Mouse (Mus musculus) kidney, postnatal 0 days (tissue): ENCODE data around the gene Meis1. TPM values are rescaled to one million over a fixed set of nuclear protein-coding genes. Genes with fewer than 3 reads are reported as not detected.

Source experiments
- ATAC-seq: fragments of 200-750 bp; cut with Nextera tagmentation; replicated peaks from 2 replicates; pipeline ENCODE4 v1.8.0; 2017; ENCODE audit warnings: low read depth, moderate number of reproducible peaks, moderate TSS enrichment, moderate library complexity; ENCODE audit not compliant: low FRiP score
- DNase-seq: peaks from one replicate; pipeline ENCODE4 v3.0.0-alpha.2; 2016; ENCODE audit warnings: low spot score
- H3K27ac ChIP-seq: fragments of 300-500 bp; sonication (generic); 2 replicates; pipeline ENCODE4 v1.5.1; 2014; ENCODE audit warnings: mild to moderate bottlenecking
- H3K27me3 ChIP-seq: fragments of 300-500 bp; sonication (generic); 2 replicates; pipeline ENCODE4 v1.6.1; 2014; ENCODE audit warnings: low read length, mixed read lengths; ENCODE audit not compliant: insufficient read depth
- H3K36me3 ChIP-seq: fragments of 300-500 bp; sonication (generic); 2 replicates; pipeline ENCODE4 v1.6.1; 2014; ENCODE audit warnings: low read length, mixed read lengths; ENCODE audit not compliant: insufficient read depth
- H3K4me1 ChIP-seq: fragments of 300-500 bp; sonication (generic); replicated peaks from 2 replicates; pipeline ENCODE4 v1.6.1; 2014; ENCODE audit warnings: antibody characterized with exemption, low read length, mixed read lengths; ENCODE audit not compliant: insufficient read depth
- H3K4me2 ChIP-seq: fragments of 300-500 bp; sonication (generic); 2 replicates; pipeline ENCODE4 v1.6.1; 2014; ENCODE audit warnings: mild to moderate bottlenecking, low read length, moderate library complexity, mixed read lengths
- H3K4me3 ChIP-seq: fragments of 300-500 bp; sonication (generic); replicated peaks from 2 replicates; pipeline ENCODE4 v1.5.1; 2014; ENCODE audit warnings: low read depth, low read length
- H3K9ac ChIP-seq: fragments of 300-500 bp; sonication (generic); 2 replicates; pipeline ENCODE4 v1.6.1; 2014; ENCODE audit warnings: low read depth, low read length
- H3K9me3 ChIP-seq: fragments of 300-500 bp; sonication (generic); replicated peaks from 2 replicates; pipeline ENCODE4 v1.6.1; 2016; ENCODE audit warnings: low read length, inconsistent platforms, mixed read lengths
- CTCF ChIP-seq: IDR thresholded peaks from 2 replicates; pipeline ENCODE4 v1.5.1; 2016; ENCODE audit warnings: antibody characterized with exemption, low read depth, mild to moderate bottlenecking, moderate library complexity
- WGBS: fragments of 180-500 bp; shearing (Covaris S2); extraction: QIAGEN DNeasy Blood & Tissue Kit; methylation state at CpG from one replicate; pipeline ENCODE4 v1.1.7; 2014; 5-methylcytosine and 5-hydroxymethylcytosine counted together
- polyA plus RNA-seq: library from polyadenylated mRNA; unstranded; fragments of >200 nt; fragmentation: Nextera tagmentation; extraction: Ambion mirVana; gene quantifications from 2 replicates; pipeline ENCODE4 v1.2.1, GENCODE M21; 2015

Meis1 gene
- polyA plus RNA-seq, 1 experiment from 2014 or later = 59.0 TPM

DNA sequence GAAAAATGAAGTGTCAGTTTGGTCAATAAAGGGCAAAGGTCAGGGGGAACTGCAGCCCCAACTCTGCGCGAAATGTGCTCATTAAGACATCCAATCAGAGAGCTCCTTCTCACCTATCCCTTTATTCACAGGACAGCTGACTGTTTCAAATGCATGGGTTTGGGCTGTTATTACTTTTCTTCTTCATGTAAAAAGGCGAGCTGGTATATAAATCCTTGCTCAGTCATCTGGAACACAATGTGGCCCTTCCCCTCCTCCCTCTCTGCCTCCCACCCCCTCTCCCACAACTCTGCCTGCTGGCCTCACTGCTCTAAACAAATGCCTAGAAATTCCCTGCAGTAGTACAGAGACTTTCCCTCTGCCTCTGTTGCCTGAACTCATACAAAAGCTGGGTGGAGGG lies 36.5 kb downstream of the Meis1 start:
- no peak for TF ChIP-seq CTCF
- Histone ChIP-seq H3K4me1 (0 out of 2 replicates have a peak, but pooled peaks cover 4% of the 10 kb centered on the region), H3K9me3 (no peaks in the 10 kb centered on the region), H3K9ac (no peak overlapping the region), H3K36me3 (0 out of 2 replicates have a peak, but pooled peaks cover 7% of the 10 kb centered on the region), H3K27ac (no peak overlapping the region), H3K4me3 (no peak overlapping the region), H3K4me2 (no peak overlapping the region), H3K27me3 (no peaks in the 10 kb centered on the region)
- WGBS = 53% methylated on average over 3 of the region's 3 CpGs
- ATAC-seq = no peak
- DNase-seq = no peak

DNA sequence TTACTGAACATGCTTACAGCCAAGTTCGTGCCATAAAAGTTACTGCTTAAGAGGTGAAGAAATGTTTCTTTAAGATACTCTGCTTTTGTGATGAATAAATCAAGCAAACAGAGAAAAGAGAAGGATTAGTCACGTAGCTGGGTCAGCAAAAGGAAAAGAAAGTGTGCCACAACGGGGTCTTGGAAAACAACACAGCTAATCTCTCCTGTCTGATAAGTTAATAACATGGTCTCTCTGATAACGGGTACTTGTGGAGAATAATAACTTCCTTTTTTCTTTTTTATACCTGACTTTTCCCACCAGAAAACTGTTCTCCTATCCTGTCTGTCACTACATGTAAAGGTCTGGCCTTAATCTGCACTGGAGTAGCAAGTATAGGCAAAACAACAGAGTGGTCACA lies 37.4 kb downstream of the Meis1 start:
- no peak overlapping the region for H3K9ac ChIP-seq
- no peak overlapping the region for H3K27ac ChIP-seq
- H3K27me3 ChIP-seq = no peaks in the 10 kb centered on the region
- H3K4me3 ChIP-seq = no peak overlapping the region
- 55% methylated on average over 4 of the region's 4 CpGs for WGBS
- ATAC-seq (no peak), DNase-seq (no peak)
- H3K36me3 ChIP-seq = 0 out of 2 replicates have a peak, but pooled peaks cover 5% of the 10 kb centered on the region
- TF ChIP-seq CTCF = no peak
- H3K4me1 ChIP-seq = 0 out of 2 replicates have a peak, but pooled peaks cover 4% of the 10 kb centered on the region
- no peak overlapping the region for H3K4me2 ChIP-seq
- no peaks in the 10 kb centered on the region for H3K9me3 ChIP-seq

DNA sequence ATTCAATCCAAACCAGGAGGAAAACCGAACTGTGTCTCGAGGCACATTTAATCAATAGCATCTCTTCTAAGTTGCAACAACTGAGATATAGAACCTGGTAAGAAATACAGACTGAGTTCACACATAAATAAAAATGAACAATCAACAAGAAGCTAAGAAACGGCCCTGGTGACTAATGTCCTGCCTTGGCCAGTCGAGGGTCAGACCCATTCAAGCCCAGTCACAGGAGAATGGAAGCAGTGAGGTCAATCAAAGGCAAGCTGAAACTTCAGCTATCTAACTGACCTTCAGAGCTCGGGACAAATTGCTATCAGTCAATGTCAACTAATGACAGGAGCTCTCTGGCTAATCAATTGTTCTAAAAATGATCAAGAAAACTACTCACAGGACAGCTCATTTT lies 38.2 kb downstream of the Meis1 start:
- Histone ChIP-seq H3K27me3 (no peaks in the 10 kb centered on the region), H3K4me2 (no peak overlapping the region), H3K27ac (no peak overlapping the region), H3K36me3 (0 out of 2 replicates have a peak, but pooled peaks cover 2% of the 10 kb centered on the region), H3K4me1 (0 out of 2 replicates have a peak, but pooled peaks cover 4% of the 10 kb centered on the region), H3K9ac (no peak overlapping the region), H3K9me3 (no peaks in the 10 kb centered on the region), H3K4me3 (no peak overlapping the region)
- no peak for ATAC-seq
- DNase-seq = no peak
- 51% methylated on average over 5 of the region's 5 CpGs for WGBS
- TF ChIP-seq CTCF = no peak

DNA sequence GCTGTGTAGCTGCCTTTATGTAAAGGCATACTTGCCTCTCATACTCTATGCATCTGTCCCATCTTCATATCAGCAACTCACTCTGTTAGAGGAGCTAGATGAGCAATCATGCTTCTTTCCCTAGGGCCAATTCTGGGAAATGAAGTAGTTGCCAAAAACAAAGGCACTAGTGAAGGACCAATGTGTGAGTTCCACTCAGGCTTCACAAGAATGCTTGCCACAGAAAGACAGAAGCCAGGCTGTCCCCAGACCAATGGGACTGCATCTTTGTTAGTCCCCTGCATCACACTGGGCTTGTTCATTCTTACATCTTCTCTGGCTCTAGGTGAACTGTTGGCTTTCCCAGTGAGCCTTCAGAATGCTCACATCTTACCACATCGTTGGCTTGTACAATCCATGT lies 43.7 kb downstream of the Meis1 start:
- H3K27me3 ChIP-seq = no peaks in the 10 kb centered on the region
- TF ChIP-seq CTCF = no peak
- 0 out of 2 replicates have a peak, but pooled peaks cover 3% of the 10 kb centered on the region for H3K36me3 ChIP-seq
- H3K9me3 ChIP-seq = no peaks in the 10 kb centered on the region
- H3K4me3 ChIP-seq = no peak overlapping the region
- no peaks in the 10 kb centered on the region for H3K4me1 ChIP-seq
- H3K9ac ChIP-seq = no peak overlapping the region
- H3K4me2 ChIP-seq = no peak overlapping the region
- no peak for DNase-seq
- ATAC-seq = no peak
- H3K27ac ChIP-seq = no peak overlapping the region
- 93% methylated on average over 1 of the region's 1 CpGs for WGBS

DNA sequence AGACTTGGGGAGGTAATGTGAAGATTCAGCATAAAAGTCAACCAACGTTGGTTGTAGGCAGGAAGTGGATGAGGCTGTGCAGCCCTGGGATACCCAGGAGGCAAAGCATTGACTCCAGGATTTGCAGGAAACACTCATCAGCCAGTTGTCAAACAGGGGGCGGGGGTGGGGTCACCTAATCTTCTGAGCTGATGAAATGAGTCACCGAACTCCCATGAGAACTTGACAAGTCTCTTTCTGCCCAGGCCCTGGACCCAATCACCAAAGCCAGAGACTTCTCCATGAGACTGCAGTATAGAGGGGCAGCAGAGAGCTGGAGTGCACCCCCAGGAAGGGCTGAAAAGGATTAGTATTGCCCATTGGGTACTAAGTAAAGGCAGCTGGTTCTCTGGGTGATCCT lies 45.0 kb downstream of the Meis1 start:
- no peak overlapping the region for H3K9ac ChIP-seq
- no peak overlapping the region for H3K27ac ChIP-seq
- H3K4me3 ChIP-seq = no peak overlapping the region
- WGBS = 30% methylated on average over 3 of the region's 3 CpGs
- no peak for TF ChIP-seq CTCF
- H3K9me3 ChIP-seq = no peaks in the 10 kb centered on the region
- H3K27me3 ChIP-seq = no peaks in the 10 kb centered on the region
- H3K4me1 ChIP-seq = no peaks in the 10 kb centered on the region
- no peak overlapping the region for H3K4me2 ChIP-seq
- ATAC-seq (no peak), DNase-seq (no peak)
- 0 out of 2 replicates have a peak, but pooled peaks cover 3% of the 10 kb centered on the region for H3K36me3 ChIP-seq

DNA sequence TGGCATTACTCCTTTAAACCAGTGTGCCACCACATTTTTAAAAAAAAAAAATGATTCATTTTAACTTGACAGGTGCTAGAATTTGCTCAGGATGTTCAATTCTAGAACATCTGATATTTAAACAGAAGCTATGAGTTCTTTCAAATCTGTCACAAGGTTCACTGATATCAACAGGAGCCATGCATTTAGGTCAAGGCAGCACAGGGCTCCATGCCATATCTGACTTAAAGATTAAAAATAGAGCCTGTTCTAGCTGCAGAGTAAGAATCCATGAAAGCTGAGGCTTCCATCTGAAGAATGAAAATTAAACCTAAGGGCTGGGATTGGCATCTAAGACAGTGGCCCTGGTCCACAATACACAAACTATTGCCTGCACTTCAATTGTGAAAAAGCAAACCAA lies 45.8 kb downstream of the Meis1 start:
- TF ChIP-seq CTCF = no peak
- Histone ChIP-seq H3K9ac (no peak overlapping the region), H3K27ac (no peak overlapping the region), H3K27me3 (no peaks in the 10 kb centered on the region), H3K36me3 (0 out of 2 replicates have a peak, but pooled peaks cover 3% of the 10 kb centered on the region), H3K4me1 (no peaks in the 10 kb centered on the region), H3K4me2 (no peak overlapping the region), H3K4me3 (no peak overlapping the region), H3K9me3 (no peaks in the 10 kb centered on the region)
- ATAC-seq (no peak), DNase-seq (no peak)

DNA sequence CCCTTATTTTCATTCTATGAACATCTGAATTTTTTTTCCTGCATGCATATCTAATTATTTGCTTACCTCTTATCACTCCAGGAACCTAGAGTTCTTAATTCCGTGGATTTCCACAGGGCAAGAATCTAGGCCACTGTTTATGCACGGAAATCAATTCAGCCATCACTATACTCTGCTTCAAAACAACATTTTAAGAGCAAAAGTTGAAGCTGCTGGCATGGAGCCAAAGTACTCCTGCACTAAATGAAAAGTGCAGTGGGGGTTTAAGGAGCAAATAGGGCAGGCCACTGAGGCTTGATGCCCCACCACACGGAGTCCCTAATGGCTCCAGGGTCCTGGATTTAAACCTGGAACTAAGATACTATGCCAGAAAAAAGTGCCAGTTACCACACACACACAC lies 47.2 kb downstream of the Meis1 start:
- Histone ChIP-seq H3K9me3 (no peaks in the 10 kb centered on the region), H3K4me3 (no peak overlapping the region), H3K4me1 (no peaks in the 10 kb centered on the region), H3K36me3 (0 out of 2 replicates have a peak, but pooled peaks cover 3% of the 10 kb centered on the region), H3K27ac (no peak overlapping the region), H3K27me3 (no peaks in the 10 kb centered on the region), H3K4me2 (no peak overlapping the region), H3K9ac (no peak overlapping the region)
- WGBS = 19% methylated on average over 3 of the region's 3 CpGs
- ATAC-seq = no peak
- no peak for TF ChIP-seq CTCF
- no peak for DNase-seq
